Mouse (Mus musculus): Measurements from ENCODE around the gene 2810006K23Rik.
"Not testable (repeated sequence)": the region's sequence is repeated elsewhere in the genome, so short reads cannot be mapped to it uniquely, and the experiment has no call there.

GRCm38 (mm10) chr5:124341753-124342339 is 14.0 kb downstream of the 2810006K23Rik start:
- not testable (repeated sequence) for TF ChIP-seq CTCF (IDR thresholded peaks at IDR 0.05; ENCODE audit: low read depth, low read length); POLR2A (IDR thresholded peaks at IDR 0.05; ENCODE audit: extremely low read depth, insufficient read depth, low read length)
